Mouse (Mus musculus) neural tube, embryonic 11.5 days (tissue): ENCODE data around the gene Srrt. TPM values are rescaled to one million over a fixed set of nuclear protein-coding genes. Genes with fewer than 3 reads are reported as not detected.
A peak's percentile ranks its signal among the peaks of the same experiment; 100 is the strongest.

Experiments used
- ATAC-seq: fragments of 200-750 bp; cut with Nextera tagmentation; 2 replicates; pipeline ENCODE4 v1.8.0; 2017; ENCODE audit warnings: moderate number of reproducible peaks, mild to moderate bottlenecking, moderate TSS enrichment, moderate library complexity; ENCODE audit not compliant: insufficient read depth, low FRiP score, low TSS enrichment
- DNase-seq: peaks from one replicate; pipeline ENCODE4 v3.0.0-alpha.2; 2015; ENCODE audit warnings: low spot score
- H3K27ac ChIP-seq: fragments of 300-500 bp; sonication (generic); 2 replicates; pipeline ENCODE4 v1.5.1; 2014; ENCODE audit warnings: low read depth, mild to moderate bottlenecking, low read length
- H3K27me3 ChIP-seq: fragments of 300-500 bp; sonication (generic); 2 replicates; pipeline ENCODE4 v1.6.1; 2014; ENCODE audit warnings: mild to moderate bottlenecking, low read length, mixed read lengths; ENCODE audit not compliant: control insufficient read depth, insufficient read depth
- H3K36me3 ChIP-seq: fragments of 300-500 bp; sonication (generic); 2 replicates; pipeline ENCODE4 v1.6.1; 2014; ENCODE audit warnings: mild to moderate bottlenecking, low read length, moderate library complexity, mixed read lengths; ENCODE audit not compliant: control insufficient read depth, insufficient read depth
- H3K4me1 ChIP-seq: fragments of 300-500 bp; sonication (generic); 2 replicates; pipeline ENCODE4 v1.6.1; 2014; ENCODE audit warnings: low read length, mixed read lengths; ENCODE audit not compliant: control insufficient read depth, insufficient read depth
- H3K4me2 ChIP-seq: fragments of 300-500 bp; sonication (generic); 2 replicates; pipeline ENCODE4 v1.6.1; 2014; ENCODE audit warnings: low read depth, mild to moderate bottlenecking, moderate library complexity
- H3K4me3 ChIP-seq: fragments of 300-500 bp; sonication (generic); 2 replicates; pipeline ENCODE4 v1.5.1; 2014; ENCODE audit warnings: low read depth, low read length
- H3K9ac ChIP-seq: fragments of 300-500 bp; sonication (generic); 2 replicates; pipeline ENCODE4 v1.6.1; 2014; ENCODE audit warnings: mild to moderate bottlenecking, low read length
- H3K9me3 ChIP-seq: fragments of 300-500 bp; sonication (generic); 2 replicates; pipeline ENCODE4 v1.6.1; 2016; ENCODE audit warnings: low read length; ENCODE audit not compliant: control insufficient read depth
- WGBS: fragments of 180-500 bp; shearing (Covaris S2); extraction: QIAGEN DNeasy Blood & Tissue Kit; methylation state at CpG from one replicate; pipeline ENCODE4 v1.1.7; 2014; 5-methylcytosine and 5-hydroxymethylcytosine counted together
- polyA plus RNA-seq: library from polyadenylated mRNA; unstranded; fragments of >200 nt; fragmentation: Nextera tagmentation; extraction: Ambion mirVana; gene quantifications from 2 replicates; pipeline ENCODE4 v1.2.1, GENCODE M21; 2014

Gene Srrt
- 151 and 166 TPM in 2 replicates for polyA plus RNA-seq

DNA sequence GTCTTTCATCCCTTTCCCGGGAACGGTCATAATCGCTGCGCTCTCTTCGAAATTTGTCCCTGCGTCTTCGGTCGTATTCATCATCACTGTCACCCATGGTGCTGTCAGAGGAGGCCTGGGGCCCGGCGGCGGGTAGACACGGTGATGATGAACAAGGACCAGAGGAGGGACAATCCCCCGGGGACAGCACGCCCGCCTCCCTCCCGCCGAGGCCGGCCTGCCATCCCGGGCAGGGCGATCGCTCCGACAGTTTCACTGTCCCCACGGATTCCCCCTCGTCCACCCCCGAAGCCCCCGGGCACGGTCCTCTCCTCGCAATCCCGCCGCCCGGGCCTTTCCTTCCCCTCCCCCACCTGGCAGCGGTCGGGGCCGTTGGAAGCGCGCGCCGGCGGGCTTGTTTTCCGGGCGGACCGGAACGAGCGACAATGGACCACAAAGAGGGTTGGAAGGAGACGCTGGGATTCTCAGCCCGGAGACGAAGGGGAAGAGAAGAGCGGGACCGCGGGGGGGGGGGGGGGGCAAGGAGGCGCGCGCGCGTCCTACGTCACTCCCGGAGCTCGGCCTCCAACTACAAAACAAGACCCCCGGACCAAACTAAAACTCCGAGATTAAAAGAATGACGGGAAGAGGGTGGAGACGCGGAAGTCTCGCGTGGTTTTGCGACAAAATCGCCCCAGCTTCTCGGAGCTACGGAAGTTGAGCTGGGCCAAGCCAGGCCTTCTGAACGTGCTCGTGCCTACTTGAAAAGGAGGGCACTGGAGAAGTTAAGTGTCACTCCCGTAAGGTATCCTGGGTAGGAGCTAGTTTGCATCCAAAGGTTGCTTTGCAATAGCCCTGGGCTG is at the start of gene Srrt:
Gene Srrt (minus strand): TSS at position 604 of the 842 bp plus-strand sequence.
- Histone ChIP-seq H3K27me3 (no peaks in the 10 kb centered on the region), H3K9ac (peak within 1 kb of the TSS; percentile 77), H3K27ac (peak within 1 kb of the TSS; percentile 96), H3K36me3 (peaks cover 8% of the 10 kb centered on the region), H3K9me3 (no peaks in the 10 kb centered on the region), H3K4me3 (peak within 1 kb of the TSS; percentile 60), H3K4me2 (peak within 1 kb of the TSS; percentile 61), H3K4me1 (peaks cover 22% of the 10 kb centered on the region)
- under 1% methylated on average over 54 of the region's 72 CpGs for WGBS
- DNase-seq (peak; percentile 94), ATAC-seq (peak; percentile 83)

DNA sequence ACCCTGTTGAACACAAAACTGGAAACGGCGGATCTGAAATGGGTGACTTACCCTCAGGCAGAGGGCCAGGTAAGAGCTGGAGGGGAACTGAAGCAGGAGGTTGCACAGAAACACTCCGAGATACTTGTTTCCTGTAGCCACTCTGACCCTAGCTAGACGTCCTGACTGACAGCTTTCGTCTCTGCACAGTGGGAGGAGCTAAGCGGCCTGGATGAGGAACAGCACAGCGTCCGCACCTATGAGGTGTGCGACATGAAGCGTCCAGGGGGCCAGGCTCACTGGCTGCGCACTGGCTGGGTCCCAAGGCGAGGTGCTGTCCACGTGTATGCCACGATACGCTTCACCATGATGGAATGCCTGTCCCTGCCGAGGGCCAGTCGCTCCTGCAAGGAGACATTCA is 46.6 kb upstream of the Srrt start:
- H3K4me1 ChIP-seq: peaks cover 16% of the 10 kb centered on the region; the same call in 1 of the 2 replicates
- ATAC-seq (no peak), DNase-seq (no peak)
- H3K4me3 ChIP-seq: no peak overlapping the region
- peaks cover 16% of the 10 kb centered on the region for H3K36me3 ChIP-seq
- H3K27me3 ChIP-seq: no peaks in the 10 kb centered on the region
- H3K27ac ChIP-seq: no peak overlapping the region
- H3K9me3 ChIP-seq: no peaks in the 10 kb centered on the region
- no peak overlapping the region for H3K9ac ChIP-seq
- WGBS: 93% methylated on average over 17 of the region's 17 CpGs
- no peak overlapping the region for H3K4me2 ChIP-seq

DNA sequence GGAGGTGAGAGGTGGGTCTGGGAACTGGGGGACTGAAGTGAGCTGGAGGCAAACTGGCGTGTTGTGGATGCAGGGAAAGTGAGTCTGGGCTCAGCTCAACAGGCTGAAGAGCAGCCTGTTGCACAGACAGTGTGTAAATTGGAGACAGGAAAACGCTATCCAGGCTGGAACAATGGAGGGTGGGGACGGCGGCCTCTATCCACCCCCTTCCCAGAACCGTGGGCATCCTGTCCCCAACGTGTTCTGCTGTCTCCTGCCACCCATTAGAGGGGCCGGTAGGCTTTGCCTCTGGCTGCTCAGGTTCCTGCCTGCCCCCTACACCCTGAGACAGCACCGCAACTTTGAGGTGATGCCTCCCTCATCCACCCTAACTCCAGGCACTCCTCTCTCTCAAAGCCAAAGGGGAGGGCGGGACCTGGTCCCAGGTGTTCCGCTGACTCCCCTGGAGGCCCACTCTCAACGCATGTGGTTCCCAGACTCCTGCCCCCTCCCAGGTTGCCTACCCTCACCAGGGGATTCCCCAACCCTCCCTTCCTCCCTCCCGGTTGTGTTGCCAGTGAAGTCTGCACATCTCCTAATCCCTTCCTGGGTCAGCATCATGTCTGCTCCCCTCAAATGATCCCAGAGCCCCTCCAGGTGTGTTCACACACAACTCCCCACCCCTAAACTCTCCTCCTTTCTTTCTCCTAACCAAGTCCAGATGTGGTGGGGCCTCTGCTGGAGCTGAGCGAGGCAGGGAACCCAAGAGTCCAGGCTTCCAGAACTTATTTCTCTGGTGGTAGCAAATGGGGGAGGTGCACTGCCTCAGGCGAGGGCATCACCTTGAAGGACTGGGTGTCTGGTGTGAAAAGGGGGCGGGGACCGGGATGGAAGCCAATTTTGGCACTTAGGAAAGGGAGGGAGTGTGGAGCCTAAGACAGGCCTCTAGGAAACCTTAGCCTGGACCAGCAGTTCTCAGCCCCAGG is 44.8 kb upstream of the Srrt start:
- DNase-seq: no peak
- no peak for ATAC-seq
- Histone ChIP-seq H3K27me3 (no peaks in the 10 kb centered on the region), H3K4me1 (peaks cover 26% of the 10 kb centered on the region), H3K4me2 (peak overlapping the region; percentile 92), H3K9ac (peak overlapping the region; percentile 94), H3K4me3 (peak overlapping the region; percentile 85), H3K9me3 (no peaks in the 10 kb centered on the region), H3K36me3 (peaks cover 13% of the 10 kb centered on the region), H3K27ac (no peak overlapping the region)
- 17% methylated on average over 15 of the region's 16 CpGs for WGBS

DNA sequence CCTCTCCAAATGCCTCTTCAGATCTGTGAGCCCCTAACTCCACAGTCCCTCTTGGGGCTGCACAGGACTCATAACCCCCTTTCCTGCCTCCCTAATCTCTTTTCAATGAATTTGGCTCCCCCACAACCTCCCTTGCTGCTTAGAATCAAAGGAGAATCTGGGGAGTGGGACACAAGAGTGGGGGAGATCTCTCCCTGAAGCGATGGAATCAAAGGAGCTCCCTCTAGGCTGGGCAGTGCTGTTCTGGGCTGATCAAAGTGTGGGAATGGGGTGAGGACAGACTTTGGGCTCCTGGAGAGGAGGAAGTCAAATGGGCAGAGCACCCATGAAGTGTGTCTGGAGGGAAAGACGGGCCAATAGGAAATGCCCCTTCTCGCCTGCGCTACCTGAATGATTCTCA is 43.9 kb upstream of the Srrt start:
- DNase-seq (no peak), ATAC-seq (no peak)
- H3K27ac ChIP-seq: no peak overlapping the region
- H3K4me3 ChIP-seq: peak overlapping the region; percentile 85
- peak overlapping the region; percentile 92 for H3K4me2 ChIP-seq
- WGBS: 11% methylated on average over 4 of the region's 4 CpGs
- H3K9ac ChIP-seq: peak overlapping the region; percentile 94
- H3K9me3 ChIP-seq: no peaks in the 10 kb centered on the region
- H3K4me1 ChIP-seq: peaks cover 26% of the 10 kb centered on the region
- H3K27me3 ChIP-seq: no peaks in the 10 kb centered on the region
- H3K36me3 ChIP-seq: peaks cover 13% of the 10 kb centered on the region

DNA sequence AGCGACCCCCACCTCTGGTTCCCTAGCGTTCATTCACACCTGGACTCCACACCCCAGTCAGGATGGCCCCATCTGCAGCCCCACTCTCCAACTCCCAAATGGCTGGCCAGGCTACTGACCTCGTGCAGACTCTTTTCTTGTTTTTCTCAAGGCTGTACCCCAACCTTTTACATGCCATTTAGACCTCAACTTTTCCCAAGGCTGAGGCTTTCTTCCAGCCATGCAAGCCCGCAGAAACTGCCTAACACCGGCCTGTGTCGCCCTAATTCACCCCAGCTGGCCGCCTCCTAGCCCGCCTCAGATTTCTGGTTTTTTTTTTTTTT is 43.5 kb upstream of the Srrt start:
- H3K4me3 ChIP-seq: peak overlapping the region; percentile 85
- H3K27ac ChIP-seq: no peak overlapping the region
- no peak for ATAC-seq
- peak; percentile 42 for DNase-seq
- peak overlapping the region; percentile 94 for H3K9ac ChIP-seq
- 2% methylated on average over 8 of the region's 8 CpGs for WGBS
- H3K4me2 ChIP-seq: peak overlapping the region; percentile 92
- H3K9me3 ChIP-seq: no peaks in the 10 kb centered on the region
- H3K27me3 ChIP-seq: no peaks in the 10 kb centered on the region
- H3K4me1 ChIP-seq: peaks cover 26% of the 10 kb centered on the region
- peaks cover 10% of the 10 kb centered on the region for H3K36me3 ChIP-seq

DNA sequence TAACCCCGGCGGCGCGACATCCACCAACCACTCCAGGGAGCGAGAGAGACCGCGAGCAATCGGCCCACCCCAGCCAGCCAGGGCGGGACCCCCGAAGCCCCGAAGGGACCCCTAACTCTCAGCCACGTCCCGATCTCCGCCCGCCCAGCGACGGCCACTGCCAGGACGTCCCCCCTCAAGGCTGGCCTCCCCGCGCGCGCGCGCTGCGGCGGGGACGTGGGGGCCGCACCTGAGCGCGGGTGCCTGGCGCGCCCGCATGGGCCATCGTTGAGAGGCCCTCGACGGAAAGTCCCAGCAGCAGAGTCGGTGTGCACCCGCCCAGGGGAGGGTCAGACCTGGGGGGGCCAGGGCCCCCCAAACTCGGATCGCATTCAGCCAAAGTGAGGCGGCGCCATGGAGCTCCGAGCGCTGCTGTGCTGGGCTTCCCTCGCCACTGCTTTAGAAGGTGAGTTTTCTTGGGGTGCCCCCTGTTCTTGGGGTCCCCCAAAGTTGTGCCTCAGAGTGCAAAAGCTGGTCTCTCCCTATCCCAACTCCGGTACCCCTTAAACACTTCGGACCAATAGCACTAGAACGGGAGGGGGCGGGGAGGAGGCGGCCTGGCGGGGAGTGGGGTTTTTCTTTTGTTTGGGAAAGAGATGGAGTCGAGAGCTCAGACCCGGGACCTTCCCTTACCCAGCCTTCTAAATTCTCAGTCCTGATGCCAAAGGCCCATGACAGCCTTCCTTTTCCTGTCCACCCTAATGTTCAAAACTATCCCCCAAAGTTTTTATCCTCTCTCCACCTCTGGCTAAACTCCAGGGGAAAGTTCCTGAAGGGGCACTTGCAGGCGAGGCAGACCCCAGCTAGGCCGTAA is 43.0 kb upstream of the Srrt start:
- Histone ChIP-seq H3K4me3 (peak overlapping the region; percentile 85), H3K4me2 (peak overlapping the region; percentile 92), H3K27ac (peak overlapping the region; percentile 78), H3K27me3 (no peaks in the 10 kb centered on the region), H3K36me3 (peaks cover 10% of the 10 kb centered on the region), H3K9me3 (no peaks in the 10 kb centered on the region), H3K9ac (peak overlapping the region; percentile 94), H3K4me1 (peaks cover 26% of the 10 kb centered on the region)
- DNase-seq (peak; percentile 45), ATAC-seq (peak; percentile 49; the same call in 1 of the 2 replicates)
- under 1% methylated on average over 50 of the region's 55 CpGs for WGBS

DNA sequence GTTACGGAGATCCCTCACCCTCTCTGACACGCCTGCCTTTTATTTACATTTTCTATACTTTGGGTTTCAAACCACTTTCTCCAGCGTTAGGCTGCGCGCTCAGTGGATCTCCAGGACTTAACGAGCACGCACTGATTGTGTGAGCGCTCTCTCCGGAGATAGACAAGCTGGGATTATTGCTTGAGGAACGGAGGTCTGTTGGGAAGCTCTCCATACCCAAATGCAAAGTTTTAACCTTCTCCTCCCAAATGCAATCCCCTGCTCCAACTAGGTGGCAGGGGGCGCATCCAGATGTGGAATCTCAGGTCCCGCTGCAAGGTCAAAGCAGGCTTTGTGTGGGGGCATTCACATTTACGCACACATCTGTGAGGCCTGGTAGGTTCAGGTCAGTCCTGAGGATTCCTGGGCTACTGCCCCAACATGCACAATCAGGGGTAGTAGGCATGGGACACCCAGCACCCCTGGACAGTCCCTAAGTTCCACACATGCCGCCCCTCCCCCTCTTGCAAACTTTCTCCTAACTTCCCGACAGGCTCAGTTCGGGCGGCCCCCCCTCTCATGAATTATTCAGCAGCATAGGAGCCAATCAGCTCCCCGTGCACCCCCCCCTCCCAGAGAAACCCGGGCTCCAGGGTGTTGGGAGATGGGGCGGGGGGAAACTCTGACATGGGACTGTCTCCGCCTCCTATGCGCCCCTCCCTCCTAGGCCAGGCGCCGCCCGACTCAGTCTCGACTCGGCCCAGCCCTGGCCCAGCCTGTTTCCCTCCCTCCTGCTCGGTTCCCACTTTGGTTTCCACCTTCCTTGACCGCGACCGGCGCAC is 42.1 kb upstream of the Srrt start, which contains the start of gene Ephb4:
Gene Ephb4 (plus strand): TSS at position 726 of the 821 bp plus-strand sequence.
- peak; percentile 90 for ATAC-seq
- Histone ChIP-seq H3K27me3 (no peaks in the 10 kb centered on the region), H3K27ac (peak within 1 kb of the TSS; percentile 78), H3K4me2 (peak within 1 kb of the TSS; percentile 92), H3K9ac (peak within 1 kb of the TSS; percentile 94), H3K4me3 (peak within 1 kb of the TSS; percentile 85), H3K4me1 (peaks cover 26% of the 10 kb centered on the region), H3K9me3 (no peaks in the 10 kb centered on the region), H3K36me3 (peaks cover 7% of the 10 kb centered on the region)
- WGBS: under 1% methylated on average over 31 of the region's 32 CpGs
- peak; percentile 93 for DNase-seq
